Mouse (Mus musculus) MEL (cell line): ENCODE data around the gene Fam181a. TPM values are rescaled to one million over a fixed set of nuclear protein-coding genes. Genes with fewer than 3 reads are reported as not detected.

Experiments used
- DNase-seq: peaks from one replicate; pipeline ENCODE4 v3.0.0; 2011; ENCODE audit warnings: low read depth, low spot score
- H3K27ac ChIP-seq: 2 replicates; pipeline ENCODE4 v1.5.1; 2012; ENCODE audit warnings: low read depth, mild to moderate bottlenecking, control low read depth, low read length, moderate library complexity; ENCODE audit not compliant: control insufficient read depth
- H3K27me3 ChIP-seq, 2 experiments: fragments of 150-350 bp in 1 of 2; sonication (generic) in 1 of 2; 2 replicates each; pipeline ENCODE4 v1.6.1; 2012; ENCODE audit warnings: low read length in 2 of 2, mild to moderate bottlenecking in 2 of 2, improper control_type of control experiment in 1 of 2, moderate library complexity in 1 of 2; ENCODE audit not compliant: insufficient read depth in 2 of 2, control insufficient read depth in 1 of 2
- H3K36me3 ChIP-seq, 2 experiments: 2 replicates each; pipeline ENCODE4 v1.6.1; 2012 to 2014; ENCODE audit warnings: low read length in 2 of 2, improper control_type of control experiment in 1 of 2, inconsistent platforms in 1 of 2, mild to moderate bottlenecking in 1 of 2; ENCODE audit not compliant: insufficient read depth in 2 of 2, control insufficient read depth in 1 of 2
- H3K4me1 ChIP-seq, 2 experiments: fragments of 150-350 bp in 1 of 2; sonication (generic) in 1 of 2; 2 replicates each; pipeline ENCODE4 v1.6.1; 2012; ENCODE audit warnings: low read length in 2 of 2, improper control_type of control experiment in 1 of 2, mild to moderate bottlenecking in 1 of 2; ENCODE audit not compliant: insufficient read depth in 2 of 2, control insufficient read depth in 1 of 2
- H3K4me3 ChIP-seq, 2 experiments: fragments of 150-350 bp in 1 of 2; sonication (generic) in 1 of 2; 2 replicates each; pipeline ENCODE4 v1.5.1; 2012; ENCODE audit warnings: low read depth in 2 of 2, low read length in 2 of 2, mild to moderate bottlenecking in 2 of 2, moderate library complexity in 2 of 2, control low read depth in 1 of 2, improper control_type of control experiment in 1 of 2; ENCODE audit not compliant: control insufficient read depth in 1 of 2, insufficient read depth in 1 of 2
- H3K79me2 ChIP-seq: 2 replicates; pipeline ENCODE4 v1.6.1; 2012; ENCODE audit warnings: mild to moderate bottlenecking, low read length, moderate library complexity; ENCODE audit not compliant: control insufficient read depth, poor library complexity, insufficient read depth
- H3K9ac ChIP-seq: 2 replicates; pipeline ENCODE4 v1.6.1; 2012; ENCODE audit warnings: low read depth, mild to moderate bottlenecking, control low read depth, low read length, moderate library complexity; ENCODE audit not compliant: control insufficient read depth, poor library complexity, severe bottlenecking
- H3K9me3 ChIP-seq: fragments of 150-350 bp; sonication (generic); replicated peaks from 2 replicates; pipeline ENCODE4 v1.6.1; 2012; ENCODE audit warnings: mild to moderate bottlenecking, low read length, improper control_type of control experiment, moderate library complexity; ENCODE audit not compliant: insufficient read depth
- CTCF ChIP-seq, 3 experiments: IDR thresholded peaks in 2 of 3; conservative IDR thresholded peaks in 1 of 3; 2 replicates each; pipeline ENCODE4 v1.5.1; 2011 to 2012; ENCODE audit warnings: low read length in 3 of 3, low read depth in 2 of 3, mild to moderate bottlenecking in 2 of 3, improper control_type of control experiment in 1 of 3, inconsistent platforms in 1 of 3, mixed read lengths in 1 of 3, moderate library complexity in 1 of 3; ENCODE audit not compliant: control insufficient read depth in 1 of 3, insufficient read depth in 1 of 3, poor library complexity in 1 of 3, severe bottlenecking in 1 of 3
- E2F4 ChIP-seq: IDR thresholded peaks from 2 replicates; pipeline ENCODE4 v1.6.1; 2011; ENCODE audit warnings: low read depth, low read length, improper control_type of control experiment, borderline replicate concordance
- JUND ChIP-seq: IDR thresholded peaks from 2 replicates; pipeline ENCODE4 v1.6.1; 2011; ENCODE audit warnings: low read depth, mild to moderate bottlenecking, improper control_type of control experiment, low read length
- KAT2A ChIP-seq: conservative IDR thresholded peaks from 2 replicates; pipeline ENCODE4 v1.6.1; 2012; ENCODE audit warnings: low read depth, low read length, improper control_type of control experiment, inconsistent platforms
- MAZ ChIP-seq: IDR thresholded peaks from 2 replicates; pipeline ENCODE4 v1.6.1; 2012; ENCODE audit warnings: low read depth, mild to moderate bottlenecking, inconsistent platforms, low read length, improper control_type of control experiment
- MEF2A ChIP-seq: IDR thresholded peaks from 2 replicates; pipeline ENCODE4 v1.6.1; 2014; ENCODE audit warnings: low read depth, mild to moderate bottlenecking, inconsistent platforms, low read length, improper control_type of control experiment; ENCODE audit not compliant: poor library complexity, insufficient replicate concordance, severe bottlenecking; ENCODE audit errors: extremely low read depth
- MXI1 ChIP-seq: IDR thresholded peaks from 2 replicates; pipeline ENCODE4 v1.6.1; 2011; ENCODE audit warnings: mild to moderate bottlenecking, low read depth, low read length, improper control_type of control experiment
- MYB ChIP-seq: IDR thresholded peaks from 2 replicates; pipeline ENCODE4 v1.6.1; 2011; ENCODE audit warnings: mild to moderate bottlenecking, low read depth, low read length, improper control_type of control experiment
- MYC ChIP-seq: IDR thresholded peaks from 2 replicates; pipeline ENCODE4 v1.6.1; 2011; ENCODE audit warnings: low read depth, mild to moderate bottlenecking, low read length, improper control_type of control experiment, moderate library complexity
- POLR2A ChIP-seq, 2 experiments: IDR thresholded peaks; 2 replicates each; pipeline ENCODE4 v1.6.1; 2011 to 2012; ENCODE audit warnings: low read length in 2 of 2, mild to moderate bottlenecking in 2 of 2, control low read depth in 1 of 2, improper control_type of control experiment in 1 of 2, low read depth in 1 of 2, moderate library complexity in 1 of 2; ENCODE audit not compliant: control insufficient read depth in 1 of 2, insufficient read depth in 1 of 2, poor library complexity in 1 of 2
- POLR2AphosphoS2 ChIP-seq: IDR thresholded peaks from 2 replicates; pipeline ENCODE4 v1.6.1; 2011; ENCODE audit warnings: low read length, improper control_type of control experiment
- POLR2AphosphoS5 ChIP-seq: IDR thresholded peaks from 2 replicates; pipeline ENCODE4 v1.6.1; 2012; ENCODE audit warnings: low read depth, borderline replicate concordance, mild to moderate bottlenecking, inconsistent platforms, low read length, moderate library complexity, mixed read lengths
- SIN3A ChIP-seq: IDR thresholded peaks from 2 replicates; pipeline ENCODE4 v1.6.1; 2012; ENCODE audit warnings: low read length, improper control_type of control experiment, inconsistent platforms
- TAL1 ChIP-seq: IDR thresholded peaks from 2 replicates; pipeline ENCODE4 v1.6.1; 2012; ENCODE audit warnings: mild to moderate bottlenecking, inconsistent platforms, low read length, moderate library complexity, mixed read lengths
- USF1 ChIP-seq: IDR thresholded peaks from 2 replicates; pipeline ENCODE4 v1.6.1; 2014; ENCODE audit warnings: low read depth, mild to moderate bottlenecking, inconsistent platforms, low read length, improper control_type of control experiment, moderate library complexity
- polyA plus RNA-seq, 2 experiments: library from polyadenylated mRNA; stranded (reverse) in 1 of 2; unstranded in 1 of 2; fragments of >175 nt in 1 of 2; fragments of >200 nt in 1 of 2; gene quantifications; 2 replicates each; pipeline versions ENCODE4 v1.2.1 to v1.2.4; 2012; ENCODE audit warnings: low replicate concordance in 2 of 2, low read depth in 1 of 2; ENCODE audit not compliant: insufficient read length in 2 of 2, insufficient read depth in 1 of 2, missing spikeins in 1 of 2
- total RNA-seq: library from RNA; depleted of rRNA; stranded (reverse); fragments of 300-350 nt; gene quantifications from 2 replicates; pipeline ENCODE4 v1.2.3, GENCODE M21; 2012

Gene Fam181a
- total and polyA plus RNA-seq, 3 experiments = not detected

GRCm38 (mm10) chr12:103333426-103333825, 22.7 kb downstream of the Fam181a start:
- Histone ChIP-seq H3K4me1 (peaks cover 0 to 12% of the 10 kb centered on the region in 2 experiments; a peak in 2 of 4 replicates), H3K9ac (no peak overlapping the region)
- TF ChIP-seq POLR2AphosphoS5 = no peak
- no peak for TF ChIP-seq USF1
- TF ChIP-seq MEF2A = no peak
- no peak for TF ChIP-seq SIN3A
- no peak for TF ChIP-seq KAT2A
- no peak for TF ChIP-seq MXI1
- TF ChIP-seq JUND = no peak
- TF ChIP-seq MAZ = no peak
- no peak for TF ChIP-seq POLR2A (IDR thresholded peaks at IDR 0.05; ENCODE audit: control insufficient read depth in 1 of 2, insufficient read depth in 1 of 2, low read depth in 1 of 2, low read length in 2 of 2, poor library complexity in 1 of 2)
- TF ChIP-seq POLR2AphosphoS2 = no peak
- TF ChIP-seq MYC = no peak
- TF ChIP-seq CTCF (IDR thresholded peaks at IDR 0.05 in 2 of 3, conservative IDR thresholded peaks at IDR 0.05 in 1 of 3; ENCODE audit: control insufficient read depth in 1 of 3, insufficient read depth in 1 of 3, low read depth in 2 of 3, low read length in 3 of 3, poor library complexity in 1 of 3, severe bottlenecking in 1 of 3) = no peak
- TF ChIP-seq TAL1 = no peak
- TF ChIP-seq, all 39 proteins: peak for 0
- Histone ChIP-seq H3K79me2 (no peaks in the 10 kb centered on the region), H3K27me3 (peaks cover 0 to 3% of the 10 kb centered on the region in 2 experiments; a peak in 1 of 4 replicates), H3K27ac (no peak overlapping the region), H3K36me3 (peaks cover 0 to 3% of the 10 kb centered on the region in 2 experiments; a peak in 2 of 4 replicates), H3K4me3 (no peak overlapping the region), H3K9me3 (no peaks in the 10 kb centered on the region)
- DNase-seq = no peak

GRCm38 (mm10) chr12:103336766-103337165, 26.0 kb downstream of the Fam181a start:
- H3K4me1 ChIP-seq = peaks cover 0 to 10% of the 10 kb centered on the region in 2 experiments; a peak in 2 of 4 replicates
- H3K9me3 ChIP-seq = no peaks in the 10 kb centered on the region
- peaks cover 0 to 3% of the 10 kb centered on the region in 2 experiments; a peak in 2 of 4 replicates for H3K27me3 ChIP-seq
- H3K27ac ChIP-seq = no peak overlapping the region
- no peak for DNase-seq
- H3K9ac ChIP-seq = no peak overlapping the region
- no peaks in the 10 kb centered on the region for H3K79me2 ChIP-seq
- peaks cover 0 to 3% of the 10 kb centered on the region in 2 experiments; a peak in 2 of 4 replicates for H3K36me3 ChIP-seq
- no peak overlapping the region for H3K4me3 ChIP-seq
- no peak for TF ChIP-seq E2F4
- TF ChIP-seq MAZ = no peak
- TF ChIP-seq, all 39 proteins: peak for 0

- TF ChIP-seq E2F4 = no peak
- TF ChIP-seq MYB = no peak
- no peak for TF ChIP-seq SIN3A
- DNase-seq = no peak
- Histone ChIP-seq H3K79me2 (no peaks in the 10 kb centered on the region), H3K4me1 (peaks cover 0 to 3% of the 10 kb centered on the region in 2 experiments; a peak in 2 of 4 replicates), H3K27me3 (peaks cover 0 to 3% of the 10 kb centered on the region in 2 experiments; a peak in 2 of 4 replicates), H3K36me3 (no peaks in the 10 kb centered on the region), H3K9me3 (no peaks in the 10 kb centered on the region), H3K9ac (no peak overlapping the region), H3K27ac (no peak overlapping the region), H3K4me3 (no peak overlapping the region)
These were observed 27.5 kb downstream of the Fam181a start for GRCm38 (mm10) chr12:103338162-103338798.
